Mouse (Mus musculus) ES-Bruce4 (cell line): ENCODE results near the gene E130308A19Rik.

Experiments used
- CTCF ChIP-seq: IDR thresholded peaks from one replicate; pipeline ENCODE4 v1.8.1; 2011; ENCODE audit warnings: low read depth, low read length
- EP300 ChIP-seq: IDR thresholded peaks from 2 replicates; pipeline ENCODE4 v1.6.1; 2011; ENCODE audit warnings: low read depth, low read length; ENCODE audit not compliant: insufficient read depth
- POLR2A ChIP-seq: IDR thresholded peaks from one replicate; pipeline ENCODE4 v1.8.1; 2011; ENCODE audit warnings: low read length; ENCODE audit not compliant: insufficient read depth

DNA sequence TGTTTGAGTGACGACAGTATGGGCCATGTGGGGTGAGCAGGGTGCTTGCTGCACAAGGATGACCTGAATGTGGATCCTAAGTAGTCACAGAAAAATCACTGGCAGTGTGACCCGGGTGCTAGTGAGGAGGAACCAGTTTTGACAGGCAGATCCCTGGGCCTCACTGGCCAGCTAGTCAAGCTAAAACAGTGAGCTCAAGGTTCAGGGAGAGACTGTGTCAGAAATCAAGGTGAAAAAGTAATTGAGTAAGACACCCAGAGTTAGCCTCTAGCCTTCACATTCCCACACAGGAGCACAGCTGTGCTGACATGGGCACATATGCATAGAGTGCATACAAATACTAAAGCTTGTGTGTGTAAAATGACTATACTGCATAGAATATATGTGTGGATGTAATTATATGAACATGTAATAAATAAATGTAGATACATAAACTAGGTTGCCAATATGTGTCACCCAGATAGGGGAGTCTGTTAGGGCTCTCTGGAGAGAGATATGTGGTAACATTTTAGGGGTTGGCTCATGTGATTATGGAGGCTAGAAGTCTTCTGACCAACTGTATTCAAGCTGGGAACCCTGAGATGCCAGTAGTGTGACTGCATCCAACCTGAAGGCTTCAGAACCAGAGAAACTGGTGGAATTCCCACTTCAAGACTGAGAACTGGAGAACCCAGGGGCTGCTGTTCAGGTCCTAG, 47.6 kb downstream of the E130308A19Rik start:
- no peak for TF ChIP-seq CTCF
- TF ChIP-seq POLR2A, result no peak
- TF ChIP-seq EP300, result no peak
